Mouse (Mus musculus) thymus, adult 18-20 months (tissue): ENCODE measurements around the gene Myh7.
"Not testable (repeated sequence)": the region's sequence is repeated elsewhere in the genome, so short reads cannot be mapped to it uniquely, and the experiment has no call there.

ENCODE experiments used
- DNase-seq, 2 experiments: peaks; one replicate each; pipeline ENCODE4 v3.0.0; 2022; ENCODE audit warnings: mixed read lengths in 2 of 2

The Myh7 gene

DNA sequence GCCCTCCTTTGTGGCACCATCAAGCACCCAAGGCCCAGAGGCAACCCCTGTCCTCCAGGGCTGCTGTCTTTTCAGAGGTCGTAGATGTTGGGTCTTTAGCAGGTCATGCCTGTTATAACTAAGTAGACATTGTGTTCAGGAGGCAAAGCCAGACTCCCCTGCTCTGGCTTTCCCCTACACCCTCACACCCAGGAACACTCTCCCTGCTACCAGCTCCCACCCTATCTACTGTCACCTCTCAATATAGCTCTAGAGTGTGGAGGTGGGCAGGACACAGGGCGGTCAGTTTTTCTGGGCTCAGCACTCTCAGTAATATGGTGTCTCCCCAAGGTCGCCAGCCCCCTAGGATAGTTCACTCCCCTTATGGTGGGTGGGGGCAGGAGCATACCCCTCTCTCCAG, 26.6 kb downstream of the Myh7 start:
- DNase-seq = no peak

DNA sequence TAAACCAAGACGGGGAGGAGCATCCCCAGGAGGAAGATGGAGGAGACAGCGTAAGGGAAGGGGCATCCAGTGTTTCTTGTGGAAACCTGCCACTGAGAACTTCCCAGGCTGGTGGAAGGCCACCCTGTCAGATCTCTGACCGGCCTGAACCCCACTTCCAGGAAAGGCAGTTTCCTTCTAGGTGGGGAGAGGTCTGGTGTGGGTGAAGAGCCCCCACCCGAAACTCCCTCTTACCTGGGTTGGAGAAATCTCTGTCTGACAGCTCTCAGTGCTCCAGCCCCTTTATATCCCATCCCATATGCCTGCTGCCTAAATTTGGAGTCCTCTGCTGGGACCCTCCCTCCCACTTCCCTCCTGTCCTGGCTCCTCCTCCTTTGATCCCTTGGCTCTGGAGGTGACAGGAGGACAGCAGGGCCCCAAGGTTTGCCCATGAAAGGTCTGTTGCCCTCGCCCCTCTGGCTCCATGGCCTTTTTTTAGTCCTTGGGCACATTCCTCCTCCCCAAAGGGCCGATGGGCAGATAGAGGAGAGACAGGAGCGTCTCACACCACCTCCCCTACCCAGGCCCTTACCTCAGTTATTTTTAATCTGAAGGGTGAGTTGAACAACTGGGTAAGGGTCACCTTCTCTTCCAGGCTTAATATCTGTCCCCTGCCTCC, 28.0 kb downstream of the Myh7 start, which contains the start of gene Myh6:
Myh6 (minus strand) TSS at position 608 of the 658 bp plus-strand sequence.
- DNase-seq = no peak

DNA sequence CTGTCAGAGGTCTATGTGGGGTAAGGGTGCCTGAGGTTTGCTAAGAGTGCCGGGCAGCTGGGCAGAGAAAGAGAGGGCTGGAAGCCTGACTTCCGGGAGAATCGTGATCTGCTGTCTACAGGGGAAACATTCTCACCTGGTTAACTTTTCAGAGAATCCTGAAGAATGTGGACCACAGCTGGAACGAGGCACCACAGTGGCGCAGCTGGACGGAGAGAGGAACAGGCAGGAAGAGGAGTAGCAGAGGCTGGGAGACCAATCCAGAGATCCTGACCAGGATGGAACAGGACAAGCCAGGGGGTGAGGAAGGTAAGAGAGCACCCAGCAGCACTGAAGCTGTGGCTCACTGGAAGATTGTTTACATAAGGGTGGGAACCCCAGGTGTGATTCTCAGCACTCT, 28.8 kb downstream of the Myh7 start:
- no peak for DNase-seq

GRCm38 (mm10) chr14:54965044-54965443, 29.4 kb downstream of the Myh7 start:
- DNase-seq = no peak

DNA sequence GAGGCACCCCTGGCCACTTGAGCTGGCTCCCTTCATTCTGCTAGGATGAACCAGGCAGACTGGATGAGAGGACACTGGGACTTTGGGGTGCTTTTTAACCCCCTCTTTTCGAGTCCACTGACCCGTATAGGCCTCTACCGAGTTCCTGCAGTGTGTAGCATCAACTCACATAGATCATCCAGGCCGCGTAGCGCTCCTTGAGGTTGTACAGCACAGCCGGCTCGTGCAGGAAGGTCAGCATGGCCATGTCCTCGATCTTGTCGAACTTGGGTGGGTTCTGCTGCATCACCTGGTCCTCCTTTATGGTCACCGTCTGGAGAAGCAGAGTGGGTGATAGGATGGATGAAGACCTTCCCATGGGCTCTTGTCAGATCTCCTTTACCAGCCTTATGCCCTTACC, 30.7 kb downstream of the Myh7 start:
- no peak for DNase-seq

- DNase-seq = no peak
Observed at GRCm38 (mm10) chr14:54962714-54963113, 31.7 kb downstream of the Myh7 start.

DNA sequence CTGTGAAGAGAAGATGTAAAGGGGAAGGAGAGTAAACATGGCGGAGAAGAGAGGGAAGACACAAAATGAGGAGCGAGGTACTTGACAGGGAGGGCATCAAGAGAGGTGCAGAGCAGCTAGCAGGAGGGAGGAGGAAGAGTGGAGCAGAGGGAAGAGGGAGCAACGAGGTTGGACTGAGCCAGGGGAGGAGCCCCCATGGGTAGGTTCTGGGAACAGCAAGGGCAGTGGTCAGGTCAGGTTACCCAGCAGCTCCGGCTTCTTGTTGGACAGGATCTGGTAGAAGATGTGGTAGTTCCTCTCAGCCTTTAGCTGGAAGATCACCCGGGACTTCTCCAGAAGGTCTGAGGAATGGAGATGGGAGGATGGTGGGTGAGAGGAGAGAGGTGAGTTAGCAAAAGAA, 32.9 kb downstream of the Myh7 start:
- no peak for DNase-seq

GRCm38 (mm10) chr14:54960769-54961168, 33.7 kb downstream of the Myh7 start:
- DNase-seq = no peak

GRCm38 (mm10) chr14:54959853-54960613, 34.4 kb downstream of the Myh7 start:
- DNase-seq = not testable (repeated sequence)

GRCm38 (mm10) chr14:54959197-54959596, 35.2 kb downstream of the Myh7 start:
- no peak for DNase-seq

DNA sequence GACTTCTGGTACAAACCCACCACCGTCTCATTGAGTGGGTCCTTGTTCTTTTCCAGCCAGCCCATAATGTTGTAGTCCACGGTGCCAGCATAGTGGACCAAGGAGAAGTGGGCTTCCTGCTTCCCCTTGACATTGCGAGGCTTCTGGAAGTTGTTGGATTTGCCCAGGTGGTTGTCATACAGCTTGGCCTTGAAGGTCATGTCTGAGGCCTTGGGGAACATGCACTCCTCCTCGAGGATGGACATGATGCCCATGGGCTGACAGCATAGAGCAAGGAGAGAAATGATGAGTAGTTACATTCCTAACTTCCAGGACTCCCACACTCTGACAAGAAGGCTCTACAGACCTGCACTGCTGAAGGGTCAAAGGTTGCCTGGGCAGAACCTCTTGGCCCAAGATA, 35.9 kb downstream of the Myh7 start:
- no peak for DNase-seq

- DNase-seq = no peak
Observed at GRCm38 (mm10) chr14:54956533-54956932, 37.9 kb downstream of the Myh7 start.

DNA sequence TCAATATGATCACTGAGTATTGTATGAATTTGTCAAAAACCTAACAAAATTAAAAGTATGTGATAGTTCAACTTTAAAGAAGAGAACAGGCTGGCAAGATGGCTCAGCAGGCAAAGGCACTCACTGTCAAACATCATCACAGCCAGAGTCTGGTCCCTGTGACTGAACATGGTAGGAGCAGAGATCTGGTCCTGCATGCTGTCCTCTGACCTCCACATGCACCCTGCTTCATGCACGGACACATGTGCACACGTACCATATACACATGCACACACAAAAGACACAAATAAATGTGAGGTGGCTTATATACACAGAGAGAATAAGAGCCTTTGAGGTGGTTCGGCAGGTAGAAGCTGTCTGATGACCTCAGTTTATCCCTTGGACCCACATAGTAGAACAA, 38.9 kb downstream of the Myh7 start:
- no peak for DNase-seq

GRCm38 (mm10) chr14:54954474-54954873, 40.0 kb downstream of the Myh7 start:
- DNase-seq = no peak

DNA sequence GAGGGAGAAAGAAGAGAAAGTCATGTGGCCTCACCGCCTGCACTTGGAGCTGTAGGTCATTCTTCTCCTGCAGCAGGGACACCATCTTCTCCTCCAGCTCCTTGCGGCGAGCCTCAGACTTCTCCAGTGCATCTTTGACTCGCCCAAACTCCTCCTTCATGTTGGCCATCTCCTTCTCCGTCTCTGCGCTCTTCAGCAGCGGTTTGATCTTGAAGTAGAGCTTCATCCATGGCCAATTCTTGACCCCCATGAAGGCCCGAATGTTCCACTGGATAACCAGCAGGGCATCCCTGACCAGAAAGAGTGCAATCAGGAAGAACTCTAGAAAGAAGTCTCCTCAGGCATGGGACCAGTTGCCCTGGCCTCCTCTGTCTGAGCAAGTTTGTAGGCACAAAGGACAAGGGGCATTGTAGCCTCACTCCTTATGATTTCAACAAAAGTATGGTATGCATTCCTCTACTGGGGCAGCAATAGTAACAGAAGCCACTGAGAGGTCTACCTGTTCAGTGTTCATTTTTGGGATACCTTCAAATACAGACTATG, 40.7 kb downstream of the Myh7 start:
- DNase-seq = no peak

- no peak for DNase-seq
Observed at GRCm38 (mm10) chr14:54951587-54951986, 42.8 kb downstream of the Myh7 start.

GRCm38 (mm10) chr14:54950493-54950892, 43.9 kb downstream of the Myh7 start:
- DNase-seq = no peak

DNA sequence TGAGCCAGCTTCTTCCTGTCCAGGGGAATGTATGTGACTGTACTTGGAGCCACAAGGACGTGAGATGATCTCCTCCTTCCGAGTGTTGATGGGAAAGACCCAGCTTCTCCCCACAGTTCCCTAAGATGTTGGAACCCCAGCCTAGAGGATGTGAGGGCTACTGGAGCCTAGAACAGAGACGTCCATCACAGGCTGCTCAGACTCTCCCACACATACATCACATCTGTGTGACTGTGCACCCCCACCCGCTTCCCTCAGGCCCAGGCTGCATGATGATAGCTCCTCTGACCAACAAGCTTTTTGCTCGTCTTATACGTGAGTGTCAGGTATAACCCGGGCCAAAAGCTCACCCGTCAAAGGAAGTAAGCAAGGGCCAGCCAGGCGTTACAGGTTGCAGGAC, 45.6 kb downstream of the Myh7 start:
- no peak for DNase-seq

DNA sequence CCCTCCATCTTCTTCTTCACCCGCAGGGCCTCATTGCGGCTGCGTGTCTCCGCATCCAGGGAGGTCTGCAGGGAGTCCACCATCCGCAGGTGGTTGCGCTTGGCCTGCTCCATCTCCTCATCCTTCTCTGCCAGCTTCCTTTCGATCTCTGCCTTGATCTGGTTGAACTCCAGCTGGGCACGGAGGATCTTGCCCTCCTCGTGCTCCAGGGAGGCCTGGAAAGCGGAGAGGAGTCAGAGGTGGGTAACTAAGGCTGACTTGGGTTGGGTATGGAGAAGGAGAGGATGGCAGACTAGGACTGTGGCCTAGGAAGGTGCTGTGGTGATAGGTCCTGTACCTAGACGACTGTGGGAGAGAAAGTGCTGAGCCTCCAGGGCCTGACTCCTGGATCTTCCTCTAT, 47.4 kb downstream of the Myh7 start:
- DNase-seq = not testable (repeated sequence)

DNA sequence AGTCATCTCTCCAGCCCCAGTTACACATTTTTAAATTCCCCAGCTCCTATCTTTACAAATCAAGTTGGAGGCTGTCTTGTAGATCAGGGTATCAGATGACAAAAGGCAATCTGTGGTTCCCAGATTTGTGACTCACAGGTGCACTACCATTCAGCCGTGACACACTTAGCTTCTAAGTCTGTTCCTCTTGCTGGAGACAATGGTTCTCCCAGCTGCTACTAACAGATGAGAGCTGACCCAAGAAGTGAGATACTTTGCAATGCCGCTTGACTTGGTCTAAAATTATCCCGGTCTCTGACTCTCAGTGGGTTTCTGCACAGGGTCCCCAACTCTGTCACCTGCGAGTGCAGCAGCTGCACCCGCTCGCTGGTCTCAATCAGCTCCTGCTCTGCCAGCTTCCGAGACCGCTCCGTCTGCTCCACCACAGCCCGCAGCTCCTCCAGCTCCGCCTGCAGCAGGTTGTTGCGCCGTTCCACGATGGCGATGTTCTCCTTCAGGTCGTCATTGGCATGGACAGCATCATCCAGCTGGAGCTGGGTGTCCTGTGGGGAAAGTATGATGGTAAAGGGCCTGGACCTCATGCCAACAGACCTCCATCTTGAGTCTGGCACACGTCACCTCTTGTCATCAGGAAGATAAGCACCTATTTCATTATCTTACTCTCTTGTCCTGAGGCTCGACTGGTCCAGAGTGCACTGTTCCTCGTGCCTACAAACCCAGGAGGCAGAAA, 48.3 kb downstream of the Myh7 start:
- no peak for DNase-seq

DNA sequence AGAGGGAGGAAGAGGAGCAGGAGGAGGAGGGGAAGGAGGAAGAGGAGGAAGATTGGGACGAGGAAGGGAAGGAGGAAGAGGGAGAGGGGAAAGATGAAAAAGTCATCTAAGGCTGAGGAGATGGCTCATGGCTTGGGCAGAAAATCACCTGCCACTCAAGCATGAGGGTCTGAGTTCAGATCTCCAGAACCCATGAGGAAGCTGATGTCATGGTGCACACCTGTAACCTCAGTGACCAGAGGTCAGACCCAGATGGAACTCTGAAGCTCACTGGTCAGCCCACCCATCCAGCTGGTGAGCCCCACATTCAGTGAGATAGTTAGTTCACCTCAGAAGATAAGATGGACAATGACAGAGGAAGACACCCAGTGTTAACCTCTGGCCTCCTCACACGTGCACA, 49.5 kb downstream of the Myh7 start:
- DNase-seq = no peak

DNA sequence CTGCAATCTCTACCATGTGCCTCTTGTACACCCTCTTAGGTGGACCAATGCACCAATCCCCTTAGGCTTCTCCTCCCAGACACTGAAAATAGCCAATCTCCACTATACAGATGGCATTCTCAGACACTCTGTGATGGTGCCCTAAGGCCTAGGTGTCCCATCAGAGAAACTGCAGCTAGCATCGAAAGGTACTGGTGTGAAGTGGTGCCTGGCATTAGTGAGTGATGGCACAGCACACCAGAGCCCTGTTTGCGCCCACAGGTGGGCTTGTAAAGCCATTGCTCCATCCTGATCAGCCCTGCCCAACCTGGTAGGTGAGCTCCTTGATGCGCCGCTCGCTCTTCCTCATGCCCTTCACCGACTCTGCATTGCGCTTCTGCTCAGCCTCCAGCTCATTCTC, 50.5 kb downstream of the Myh7 start:
- no peak for DNase-seq

DNA sequence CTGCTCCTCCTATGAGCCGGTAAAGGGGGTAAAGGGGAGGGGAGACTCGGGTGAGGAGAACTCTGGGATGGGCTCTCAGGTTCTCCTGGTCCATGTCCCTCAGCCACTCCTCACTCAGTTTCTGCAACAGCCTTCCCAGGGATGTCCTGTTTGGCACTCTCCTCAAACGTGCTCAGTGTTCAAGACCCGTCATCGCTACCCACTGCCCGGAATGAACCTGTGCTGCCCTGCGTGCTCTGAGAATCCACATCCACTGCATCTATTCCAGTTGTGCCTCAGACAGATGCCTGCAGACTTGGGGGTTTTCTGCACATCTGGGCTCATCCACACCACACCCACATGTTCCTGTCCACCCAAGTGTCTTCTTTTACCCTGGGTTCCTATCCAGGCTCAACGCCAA, 51.9 kb downstream of the Myh7 start:
- DNase-seq = no peak
